Mouse (Mus musculus): ENCODE data around the gene Cma1.
"Not testable (repeated sequence)": the region's sequence is repeated elsewhere in the genome, so short reads cannot be mapped to it uniquely, and the experiment has no call there.

Gene Cma1

GRCm38 (mm10) chr14:55944575-55944974 is at the start of gene Cma1:
Cma1 (minus strand) TSS chr14:55944675.
- no peak for DNase-seq (ENCODE audit: low read depth, low spot score)

DNA sequence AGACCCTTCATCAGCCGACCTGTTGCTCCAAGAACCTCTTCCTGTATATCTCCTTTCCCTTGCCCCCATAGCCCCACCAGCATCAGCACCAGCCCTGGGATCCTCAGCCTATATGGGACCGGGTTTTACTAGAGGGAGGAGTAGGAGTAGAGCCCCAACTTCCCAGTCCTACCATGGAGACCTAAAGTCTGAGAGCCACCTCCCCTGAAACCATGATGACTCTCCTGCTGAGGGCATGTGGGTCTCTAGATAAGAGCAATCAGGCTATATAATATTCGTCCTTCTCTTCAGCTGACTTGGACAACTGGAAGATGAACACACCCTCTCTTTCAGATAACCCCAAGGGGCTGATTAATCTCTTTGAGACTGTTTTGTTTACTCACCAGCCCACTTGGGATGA is 43.0 kb upstream of the Cma1 start:
- DNase-seq (ENCODE audit: low read depth, low spot score) = not testable (repeated sequence)

DNA sequence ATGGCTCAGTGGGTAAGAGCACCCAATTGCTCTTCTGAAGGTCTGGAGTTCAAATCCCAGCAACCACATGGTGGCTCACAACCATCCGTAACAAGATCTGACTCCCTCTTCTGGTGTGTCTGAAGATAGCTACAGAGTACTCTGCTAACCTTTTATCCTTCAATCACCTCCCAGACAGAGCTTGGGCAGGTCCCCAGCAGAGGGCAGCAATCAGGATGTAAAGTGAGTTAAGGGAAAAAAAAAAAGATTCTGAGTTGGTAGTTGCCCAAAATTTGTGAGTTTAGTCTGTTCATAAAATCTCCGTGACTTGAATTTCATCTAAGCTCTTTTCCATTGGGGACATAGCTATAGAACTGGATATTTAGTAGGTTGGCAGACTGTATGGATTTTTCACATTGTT is 19.4 kb upstream of the Cma1 start:
- DNase-seq (ENCODE audit: low read depth, low spot score) = not testable (repeated sequence)

GRCm38 (mm10) chr14:55963263-55963662 is 18.8 kb upstream of the Cma1 start:
- DNase-seq (ENCODE audit: low read depth, low spot score) = no peak

GRCm38 (mm10) chr14:55950346-55951030 is 6.0 kb upstream of the Cma1 start, which contains the start of gene Cma2:
Cma2 (plus strand) TSS chr14:55950980.
- no peak for DNase-seq (ENCODE audit: low read depth, low spot score)

DNA sequence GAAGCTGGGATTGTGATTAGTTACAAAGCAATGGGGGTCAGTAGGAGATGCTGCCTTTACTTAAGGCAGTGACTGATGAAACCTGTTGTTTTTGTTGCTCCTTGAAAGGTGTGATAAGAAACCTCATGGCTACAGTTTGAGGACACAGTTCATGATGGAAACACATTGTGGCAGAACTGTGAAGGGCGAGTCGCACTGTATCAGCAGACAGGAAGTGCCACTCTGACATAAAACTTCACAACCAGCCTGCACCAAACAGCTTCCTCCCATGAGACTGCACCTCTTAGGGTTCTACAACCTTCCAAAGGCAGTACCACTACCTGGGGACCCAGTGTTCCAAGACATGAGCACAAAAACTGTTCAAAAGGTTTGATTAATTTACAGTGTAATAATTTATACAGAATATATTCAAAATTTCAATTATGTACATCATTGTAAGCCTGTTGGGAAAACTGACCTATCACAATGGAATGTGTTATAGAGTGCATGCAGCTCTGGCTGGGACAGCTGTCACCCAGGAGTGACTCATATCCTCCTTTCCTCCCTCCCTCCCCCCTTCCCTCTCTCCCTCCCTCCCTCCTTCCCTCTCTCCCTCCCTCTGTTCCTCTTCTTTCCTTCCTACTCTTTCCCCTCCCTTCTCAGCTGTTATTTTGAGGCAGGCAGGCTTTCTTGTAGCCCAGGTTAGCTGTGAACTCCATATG is 1.9 kb upstream of the Cma1 start:
- no peak for DNase-seq (ENCODE audit: low read depth, low spot score)

DNA sequence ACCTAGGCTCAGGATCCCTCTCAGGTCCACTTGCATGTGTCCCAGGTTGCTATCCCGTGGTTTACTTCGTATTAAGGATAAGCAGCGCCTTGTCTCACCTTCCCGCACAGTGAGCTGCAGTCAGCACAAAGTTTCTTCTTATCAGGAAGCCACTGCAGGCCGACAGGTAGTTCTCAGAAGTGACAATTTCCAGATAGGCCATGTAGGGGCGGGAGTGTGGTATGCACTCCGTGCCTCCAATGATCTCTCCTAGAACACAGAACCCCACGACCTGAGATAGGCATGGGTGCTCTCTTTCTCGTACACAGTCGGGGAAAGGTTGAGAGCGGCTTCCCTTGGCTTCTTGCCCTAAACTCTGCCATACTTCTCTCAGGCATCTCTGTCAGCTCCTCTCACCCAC is 874 bp downstream of the Cma1 start:
- DNase-seq (ENCODE audit: low read depth, low spot score) = no peak

DNA sequence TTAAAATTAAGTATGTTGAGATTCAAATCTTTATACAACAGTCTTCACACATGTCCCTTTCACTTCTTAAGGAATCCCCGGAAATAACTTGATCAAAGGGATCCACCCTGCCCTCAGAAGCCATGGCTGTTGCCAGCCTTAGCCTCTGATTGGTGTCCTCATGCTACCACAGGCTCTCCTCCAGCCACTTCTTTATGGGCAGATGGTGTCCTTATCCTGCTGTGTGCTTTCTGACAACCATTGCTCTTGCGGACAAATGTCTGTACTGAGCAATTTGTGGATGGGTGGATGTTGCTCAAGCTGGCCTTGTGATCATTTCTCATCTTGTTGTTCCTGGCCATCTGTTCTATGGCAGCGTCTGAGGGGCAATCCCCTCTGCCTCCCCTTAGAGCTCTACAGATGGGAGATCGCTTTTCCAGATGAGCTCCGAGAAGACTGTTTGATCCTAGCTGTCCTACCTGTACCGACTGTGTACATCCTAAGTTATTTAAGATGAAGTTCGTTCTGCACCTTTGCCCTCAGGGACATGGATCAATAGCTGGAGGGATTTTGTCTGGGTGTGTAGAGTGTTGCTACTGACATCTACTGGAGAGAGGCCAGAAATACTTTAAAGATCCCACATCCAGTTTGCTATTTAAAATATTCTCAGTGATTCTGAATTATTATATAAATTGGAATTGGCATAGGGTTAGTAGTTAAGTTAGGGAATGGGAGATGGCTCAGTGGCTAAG is 4.2 kb downstream of the Cma1 start:
- DNase-seq (ENCODE audit: low read depth, low spot score) = no peak

- DNase-seq (ENCODE audit: low read depth, low spot score) = no peak
Measured at GRCm38 (mm10) chr14:55933586-55933985, 10.9 kb downstream of the Cma1 start.

GRCm38 (mm10) chr14:55929263-55929997 is 15.0 kb downstream of the Cma1 start:
- no peak for DNase-seq (ENCODE audit: low read depth, low spot score)

DNA sequence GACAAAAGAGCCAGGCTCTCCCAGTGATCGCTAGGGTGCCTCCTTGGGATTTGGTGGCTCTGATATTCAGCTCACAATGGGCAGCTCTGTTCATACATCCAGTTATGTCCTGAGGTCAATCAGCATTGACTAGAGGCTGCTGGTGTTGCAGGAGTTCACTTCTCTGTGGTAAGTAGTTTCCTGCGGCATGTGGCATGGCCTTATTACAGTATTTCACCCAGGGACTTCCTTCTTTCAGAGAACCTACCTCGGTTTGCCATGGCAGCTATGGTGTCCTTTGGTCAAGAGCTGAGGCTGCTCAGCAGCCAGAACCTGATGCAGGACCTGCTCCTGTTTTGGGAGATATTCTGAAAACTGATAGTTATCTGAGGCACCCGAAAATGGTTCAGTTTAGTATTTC is 17.6 kb downstream of the Cma1 start:
- DNase-seq (ENCODE audit: low read depth, low spot score) = no peak

GRCm38 (mm10) chr14:55922475-55923232 is 21.8 kb downstream of the Cma1 start:
- no peak for DNase-seq (ENCODE audit: low read depth, low spot score)

DNA sequence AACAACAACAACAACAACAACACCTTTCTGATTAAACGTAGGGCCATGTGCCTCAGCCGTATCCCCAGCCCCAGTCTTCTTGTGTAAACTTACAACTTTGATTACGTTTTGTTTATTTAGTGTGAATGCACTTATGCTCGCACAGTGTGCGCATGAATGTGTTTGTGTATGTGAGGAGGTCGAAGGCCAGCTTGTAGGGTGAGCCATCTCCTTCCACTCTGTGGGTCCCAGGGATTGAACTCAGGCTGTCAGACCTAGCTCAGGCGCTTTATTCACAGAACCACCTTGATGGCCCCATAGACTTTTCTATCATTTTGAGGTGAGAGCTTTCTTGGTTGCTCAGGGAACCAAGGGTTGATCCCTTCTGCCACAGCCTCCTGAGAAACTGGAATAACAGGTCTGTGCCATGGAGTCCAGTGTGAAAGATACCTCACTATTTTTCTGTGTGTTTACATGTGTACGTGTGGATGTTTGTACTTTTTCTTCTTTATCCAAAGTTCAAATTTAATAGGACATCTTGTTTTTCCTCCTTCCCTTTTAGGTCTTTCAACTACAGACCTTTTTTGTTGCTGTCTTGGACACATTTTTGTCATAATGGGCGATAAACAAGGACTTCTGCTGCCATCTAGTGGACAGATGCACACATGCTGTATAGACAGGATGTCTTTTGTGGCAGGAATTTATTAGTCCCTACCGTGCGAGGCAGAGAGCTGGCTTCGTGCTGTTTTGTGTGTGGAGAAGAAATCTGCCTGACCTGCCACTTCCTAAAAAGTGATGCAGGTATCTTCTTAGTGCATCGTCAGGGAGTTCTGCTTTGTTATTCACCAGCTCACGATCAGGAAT is 26.0 kb downstream of the Cma1 start:
- peak; percentile 88 for DNase-seq (ENCODE audit: low read depth, low spot score)

DNA sequence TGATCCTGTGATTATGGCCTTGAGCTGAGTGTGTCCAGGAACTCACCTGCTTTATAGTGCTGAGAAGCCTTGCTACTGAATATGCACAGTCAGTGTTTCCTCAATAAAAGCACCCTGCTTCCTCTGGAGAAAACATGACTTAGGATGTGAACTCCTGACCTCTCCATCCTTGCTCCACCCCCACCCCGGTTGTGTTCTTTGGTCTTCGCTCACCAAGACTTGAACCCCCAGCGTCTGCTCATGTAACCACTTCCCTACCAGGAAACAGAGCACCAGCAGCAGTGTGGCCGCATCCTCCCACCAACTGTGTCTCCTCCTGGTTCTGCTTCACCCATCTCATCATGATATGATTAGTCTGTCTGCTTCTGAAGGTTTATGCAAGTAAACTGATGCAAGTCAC is 31.1 kb downstream of the Cma1 start:
- DNase-seq (ENCODE audit: low read depth, low spot score) = no peak

- no peak for DNase-seq (ENCODE audit: low read depth, low spot score)
Measured at GRCm38 (mm10) chr14:55905518-55905917, 39.0 kb downstream of the Cma1 start.

DNA sequence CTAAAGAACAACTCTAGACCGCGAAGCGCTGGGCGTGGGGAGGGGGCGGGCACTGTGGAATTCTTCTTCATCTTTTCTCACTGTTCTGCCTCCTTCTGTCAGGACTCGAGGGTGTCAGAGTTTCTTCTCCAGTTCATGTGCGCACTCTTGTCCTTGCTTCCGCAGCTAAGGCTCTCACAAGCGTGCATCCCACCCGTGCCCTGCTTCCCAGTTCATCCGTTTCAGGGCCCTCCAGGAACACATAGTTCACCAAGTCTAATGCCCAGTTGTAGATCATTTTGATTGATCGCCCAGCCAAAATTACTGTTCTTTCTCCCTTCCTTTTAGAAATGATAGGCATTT is 44.1 kb downstream of the Cma1 start:
- no peak for DNase-seq (ENCODE audit: low read depth, low spot score)

GRCm38 (mm10) chr14:55899701-55900413 is 44.6 kb downstream of the Cma1 start, which contains the start of gene Sdr39u1:
Sdr39u1 (minus strand) TSS chr14:55900293.
- DNase-seq (ENCODE audit: low read depth, low spot score) = peak; percentile 76

GRCm38 (mm10) chr14:55898947-55899346 is 45.5 kb downstream of the Cma1 start:
- no peak for DNase-seq (ENCODE audit: low read depth, low spot score)

GRCm38 (mm10) chr14:55897671-55898070 is 46.8 kb downstream of the Cma1 start:
- no peak for DNase-seq (ENCODE audit: low read depth, low spot score)
